Mouse (Mus musculus): Measurements from ENCODE around the gene Nup188. TPM values are rescaled to one million over a fixed set of nuclear protein-coding genes. Genes with fewer than 3 reads are reported as not detected.

The Nup188 gene
- total RNA-seq (2021), result 10 to 100 TPM; 19.6 to 20.0 TPM

DNA sequence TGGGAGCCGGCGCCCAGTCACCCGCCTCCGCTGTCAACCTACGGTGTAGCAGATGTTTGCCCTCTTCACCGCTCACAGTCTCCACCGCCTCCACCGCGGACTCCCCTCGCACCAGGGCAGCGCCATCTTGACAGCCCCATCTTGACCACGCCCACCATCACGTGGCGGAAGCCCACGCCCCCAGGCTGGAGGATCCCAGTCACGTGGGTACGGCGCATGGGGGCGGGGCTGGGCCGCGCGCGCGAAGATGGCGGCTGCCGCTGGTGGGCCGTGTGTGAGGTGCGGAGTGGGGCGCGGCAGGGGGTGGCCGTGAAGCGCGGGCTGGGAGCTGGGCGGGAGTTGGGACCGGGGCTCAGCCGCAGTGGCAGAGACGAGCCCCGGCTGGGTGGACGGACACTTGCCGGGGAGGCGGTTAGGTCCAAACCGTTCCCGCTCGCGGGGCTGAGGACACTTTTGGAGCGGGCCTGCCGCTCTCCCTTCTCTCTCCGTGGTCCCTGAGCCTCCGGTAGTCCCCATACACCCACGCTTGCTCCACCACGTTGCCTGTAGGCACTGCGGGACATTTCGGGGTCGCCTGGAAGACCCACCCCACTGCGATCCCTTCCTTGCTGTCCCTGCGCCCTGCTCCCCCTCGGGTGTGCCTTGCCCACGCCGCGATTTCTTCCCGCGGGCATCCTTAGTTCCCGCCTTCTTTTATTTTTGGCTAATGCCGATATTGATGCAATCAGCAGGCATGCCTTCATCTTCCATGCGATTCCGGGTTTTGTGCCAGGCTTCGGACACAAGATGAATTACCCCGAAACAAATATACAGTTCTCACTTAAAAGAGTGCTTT is at the start of gene Nup188, which contains the start of gene Dolk:
TSS of gene Nup188 (plus strand) at position 206 of the 835 bp plus-strand sequence.
TSS of gene Dolk (minus strand) at position 143 of the 835 bp plus-strand sequence.
- DNase-seq (ENCODE audit: low spot score), result peak; percentile 91
- intact Hi-C loops (cut with DNase I), result no loop called here

GRCm38 (mm10) chr2:30236426-30237198 is 49.6 kb upstream of the Nup188 start:
- intact Hi-C loops (cut with DNase I), result loop anchor here (1.0 to 2.0 kb wide), 3 partner anchors 31 to 58 kb away; partner anchors contain the start of genes Kyat1 and Spout1
- no peak for DNase-seq (ENCODE audit: low spot score)

DNA sequence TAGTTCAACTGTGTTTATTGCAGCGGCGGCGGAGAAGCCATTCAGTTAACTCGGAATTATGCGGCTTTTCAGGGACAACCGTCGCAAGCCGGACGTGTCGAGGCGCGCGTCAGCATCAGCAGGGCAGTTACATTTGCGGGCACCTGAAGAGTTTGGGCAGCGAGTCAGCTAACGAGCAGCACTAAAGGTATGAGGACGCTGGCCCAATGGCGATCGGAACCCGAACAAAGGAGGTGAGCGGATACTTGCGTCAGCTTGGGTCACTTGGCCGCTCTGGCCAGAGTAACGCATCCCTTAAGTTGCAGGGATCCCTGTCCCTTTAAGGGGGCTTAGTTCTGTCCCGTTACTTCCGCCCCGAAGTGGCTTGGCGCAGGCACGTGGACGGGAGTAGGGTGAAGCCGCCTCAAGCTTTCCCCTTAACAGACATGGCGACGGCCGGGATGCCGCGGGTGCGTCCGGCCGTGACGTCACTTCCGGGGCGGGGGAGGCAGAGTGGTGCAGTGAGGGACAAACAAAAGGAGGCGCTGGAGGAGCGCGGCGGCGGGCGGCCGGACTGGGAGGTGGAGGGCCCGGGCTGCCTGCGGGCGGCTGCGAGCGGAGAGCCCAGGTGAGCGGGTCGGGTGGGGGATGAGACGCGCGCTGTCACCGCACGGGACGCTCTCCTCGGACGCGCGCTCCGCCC is 48.9 kb upstream of the Nup188 start, which contains the start of gene Lrrc8a:
TSS of gene Lrrc8a (plus strand) at position 517 of the 682 bp plus-strand sequence.
- intact Hi-C loops (cut with DNase I), result loop anchor here (1.0 to 2.0 kb wide), 3 partner anchors 32 to 59 kb away; partner anchors contain the start of genes Kyat1 and Spout1
- DNase-seq (ENCODE audit: low spot score), result peak; percentile 100

DNA sequence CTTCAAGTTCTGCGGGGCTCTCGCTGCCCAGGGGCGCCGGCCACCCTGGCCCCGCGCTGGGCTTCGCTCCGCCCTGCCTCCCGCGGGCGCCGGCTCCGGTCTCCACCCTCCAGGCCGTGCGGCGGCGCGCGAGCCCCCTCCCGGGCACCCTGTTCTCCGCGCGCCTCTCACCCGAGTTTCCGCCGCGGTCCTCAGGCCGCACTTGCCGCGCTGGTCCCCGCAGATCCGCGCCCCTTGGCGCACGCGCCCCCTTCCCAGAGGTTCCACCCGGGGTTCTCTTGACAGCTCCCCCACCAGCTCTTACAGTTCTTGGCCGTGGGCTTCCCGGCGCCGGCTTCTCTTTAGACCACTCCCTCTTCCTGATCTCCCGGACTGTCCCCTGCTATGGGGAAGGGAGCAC is 48.3 kb upstream of the Nup188 start:
- intact Hi-C loops (cut with DNase I), result loop anchor here (1.0 to 2.0 kb wide), 3 partner anchors 32 to 59 kb away; partner anchors contain the start of genes Kyat1 and Spout1
- DNase-seq (ENCODE audit: low spot score), result no peak

DNA sequence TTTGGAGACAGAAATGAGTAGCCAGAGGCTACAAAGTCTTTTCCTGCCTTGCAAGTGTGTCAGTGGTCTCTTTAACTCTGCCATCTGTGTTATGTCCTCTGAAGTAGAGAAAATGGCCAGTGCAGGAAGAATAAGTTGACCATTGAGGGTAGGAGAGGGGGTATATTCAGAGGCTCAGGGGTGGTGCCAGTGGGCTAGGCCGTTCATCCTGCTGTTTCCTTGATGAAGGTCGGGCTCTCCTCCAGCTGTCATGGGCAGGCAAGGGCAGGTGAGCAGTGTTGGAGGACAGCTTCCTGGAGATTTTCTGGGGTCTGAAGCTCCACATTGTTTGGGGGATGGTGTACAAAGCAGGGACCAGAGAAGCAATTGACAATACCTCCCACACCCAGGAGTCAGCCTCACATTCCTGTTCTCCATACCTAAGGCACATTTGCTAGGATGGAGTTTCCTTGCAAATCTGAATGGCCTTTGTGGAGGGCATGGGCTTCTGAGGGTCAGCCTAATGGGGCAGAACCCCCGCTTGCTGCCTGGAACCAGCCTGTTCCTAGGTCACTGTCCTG is 47.2 kb upstream of the Nup188 start:
- DNase-seq (ENCODE audit: low spot score), result no peak
- intact Hi-C loops (cut with DNase I), result no loop called here

DNA sequence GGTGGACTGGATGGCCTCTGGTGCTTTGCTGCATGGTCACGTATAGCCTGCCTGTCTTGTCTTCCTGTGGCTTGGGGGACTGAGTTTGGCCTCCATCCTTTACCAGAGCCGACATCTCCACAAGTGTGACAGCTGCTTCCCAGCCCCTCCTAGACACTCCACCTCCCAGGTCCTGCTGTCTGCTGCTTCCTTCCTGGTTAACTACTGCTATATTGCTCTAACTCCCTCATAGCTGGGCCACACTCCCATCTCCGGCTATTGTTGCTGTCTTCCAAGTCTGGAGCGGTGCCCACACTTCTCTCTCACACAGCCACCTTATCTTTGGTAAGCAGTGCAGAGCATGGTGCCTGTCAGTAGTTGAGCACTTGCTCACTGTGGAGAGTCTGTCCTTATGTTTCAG is 46.4 kb upstream of the Nup188 start:
- peak; percentile 71 for DNase-seq (ENCODE audit: low spot score)
- intact Hi-C loops (cut with DNase I), result no loop called here

DNA sequence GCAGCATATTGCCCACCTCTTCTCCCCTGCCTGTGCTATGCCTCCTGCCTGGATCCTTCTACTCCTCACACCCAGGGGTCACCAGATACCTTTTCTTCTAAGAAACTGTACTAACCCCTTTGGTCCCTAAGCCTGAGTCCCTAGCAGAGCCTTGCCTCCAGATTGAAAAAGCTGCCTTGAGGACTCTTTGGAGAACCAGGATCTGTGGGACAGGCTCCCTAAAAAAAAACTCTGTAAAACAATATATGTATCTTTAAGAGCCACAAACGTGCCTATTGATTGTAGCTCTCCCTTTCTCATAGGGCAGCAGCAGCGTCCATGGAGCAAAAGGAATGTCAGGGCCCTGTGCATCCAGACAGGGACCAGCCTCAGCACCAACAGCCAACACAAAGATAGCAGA is 45.9 kb upstream of the Nup188 start, which contains the start of gene Gm28035:
TSS of gene Gm28035 (plus strand) at position 301 of the 400 bp plus-strand sequence.
- no peak for DNase-seq (ENCODE audit: low spot score)
- intact Hi-C loops (cut with DNase I), result no loop called here

DNA sequence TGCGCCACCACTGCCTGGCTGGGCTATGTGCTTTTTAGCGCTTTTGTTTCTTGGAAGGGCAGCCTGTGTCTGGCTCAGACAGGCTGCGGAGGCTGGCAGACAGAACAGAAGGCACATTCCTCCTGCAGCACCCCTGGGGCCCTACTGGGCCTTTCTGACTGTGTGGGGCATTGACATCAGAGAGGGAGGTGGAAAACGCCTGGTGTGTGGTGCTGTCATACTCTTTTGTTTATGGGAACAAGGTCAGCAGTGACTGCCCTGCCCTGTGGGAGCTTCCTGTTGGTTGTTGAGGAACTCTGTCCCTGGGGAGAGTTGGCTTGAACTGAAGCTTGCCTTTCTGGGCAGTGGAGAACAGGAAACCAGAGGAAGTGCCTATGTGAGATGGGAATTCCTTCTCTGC is 43.7 kb upstream of the Nup188 start:
- intact Hi-C loops (cut with DNase I), result loop anchor here (1.0 kb wide), 1 partner anchor 21 kb away; no protein-coding TSS in a partner anchor

GRCm38 (mm10) chr2:30243391-30243790 is 42.8 kb upstream of the Nup188 start:
- DNase-seq (ENCODE audit: low spot score), result no peak
- intact Hi-C loops (cut with DNase I), result no loop called here

More for the DNA sequence above, 43.7 kb upstream of the Nup188 start:
- DNase-seq (ENCODE audit: low spot score), result peak; percentile 83

- DNase-seq (ENCODE audit: low spot score), result no peak
- intact Hi-C loops (cut with DNase I), result loop anchor here (2.0 kb wide), 1 partner anchor 14 kb away; no protein-coding TSS in a partner anchor
Observed at GRCm38 (mm10) chr2:30244595-30245178, 41.5 kb upstream of the Nup188 start.

DNA sequence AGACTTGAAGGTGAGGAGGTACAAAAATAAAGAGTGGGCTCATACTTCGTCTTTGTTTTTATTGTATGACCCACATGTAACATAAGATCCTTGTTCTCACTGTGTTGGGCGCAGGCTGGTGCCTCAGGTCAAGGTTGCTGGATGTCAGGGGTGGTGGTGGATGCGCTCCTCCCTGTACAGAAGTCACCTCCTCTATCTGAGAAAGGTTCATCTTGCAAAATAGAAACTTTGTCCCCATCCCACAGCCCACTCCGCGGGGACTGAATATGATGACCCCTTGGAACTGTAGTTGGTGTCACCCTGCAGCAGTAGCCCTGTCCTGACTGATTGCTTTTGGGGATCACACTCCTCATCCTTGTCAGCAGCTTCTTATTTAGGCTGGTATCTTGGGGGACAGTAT is 39.2 kb upstream of the Nup188 start:
- intact Hi-C loops (cut with DNase I), result no loop called here
- no peak for DNase-seq (ENCODE audit: low spot score)

DNA sequence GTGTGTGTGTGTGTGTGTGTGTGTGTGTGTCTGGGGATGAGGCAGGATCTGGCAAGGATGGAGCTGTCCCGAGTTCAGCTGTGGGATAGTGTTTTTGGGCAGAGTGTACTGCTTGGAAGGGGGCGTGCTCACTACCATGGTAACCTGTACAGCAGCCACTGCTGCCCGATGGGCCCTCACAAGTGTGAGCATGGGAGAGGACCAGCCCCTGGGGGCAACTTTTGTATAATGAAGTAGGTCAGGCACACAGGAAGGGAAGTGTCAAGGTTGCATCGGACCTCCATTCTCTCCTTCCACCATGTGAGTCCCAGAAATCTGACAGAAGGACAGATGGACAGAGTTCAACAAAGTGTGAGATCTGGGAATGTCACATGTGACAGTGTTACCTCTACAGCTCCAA is 38.5 kb upstream of the Nup188 start:
- intact Hi-C loops (cut with DNase I), result no loop called here
- DNase-seq (ENCODE audit: low spot score), result no peak

DNA sequence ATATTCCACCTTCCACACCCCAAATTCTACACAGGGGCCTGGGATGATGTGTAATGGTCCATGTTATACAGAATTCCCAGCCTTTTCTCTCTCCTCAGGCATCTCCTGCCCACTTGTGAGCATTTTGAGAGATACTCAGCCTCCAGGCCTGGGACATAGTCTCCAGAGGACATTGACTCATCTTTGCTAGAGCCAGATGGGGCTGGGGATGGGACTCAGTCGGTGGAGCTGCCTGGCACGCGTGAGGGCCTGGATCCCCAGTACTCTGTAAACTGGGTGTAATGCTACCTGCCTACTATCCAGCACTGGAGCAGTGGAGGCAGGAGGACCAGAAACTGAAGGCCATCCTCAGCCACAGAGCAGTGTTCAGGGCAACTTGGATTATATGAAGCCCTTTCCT is 37.0 kb upstream of the Nup188 start:
- no peak for DNase-seq (ENCODE audit: low spot score)
- intact Hi-C loops (cut with DNase I), result no loop called here

DNA sequence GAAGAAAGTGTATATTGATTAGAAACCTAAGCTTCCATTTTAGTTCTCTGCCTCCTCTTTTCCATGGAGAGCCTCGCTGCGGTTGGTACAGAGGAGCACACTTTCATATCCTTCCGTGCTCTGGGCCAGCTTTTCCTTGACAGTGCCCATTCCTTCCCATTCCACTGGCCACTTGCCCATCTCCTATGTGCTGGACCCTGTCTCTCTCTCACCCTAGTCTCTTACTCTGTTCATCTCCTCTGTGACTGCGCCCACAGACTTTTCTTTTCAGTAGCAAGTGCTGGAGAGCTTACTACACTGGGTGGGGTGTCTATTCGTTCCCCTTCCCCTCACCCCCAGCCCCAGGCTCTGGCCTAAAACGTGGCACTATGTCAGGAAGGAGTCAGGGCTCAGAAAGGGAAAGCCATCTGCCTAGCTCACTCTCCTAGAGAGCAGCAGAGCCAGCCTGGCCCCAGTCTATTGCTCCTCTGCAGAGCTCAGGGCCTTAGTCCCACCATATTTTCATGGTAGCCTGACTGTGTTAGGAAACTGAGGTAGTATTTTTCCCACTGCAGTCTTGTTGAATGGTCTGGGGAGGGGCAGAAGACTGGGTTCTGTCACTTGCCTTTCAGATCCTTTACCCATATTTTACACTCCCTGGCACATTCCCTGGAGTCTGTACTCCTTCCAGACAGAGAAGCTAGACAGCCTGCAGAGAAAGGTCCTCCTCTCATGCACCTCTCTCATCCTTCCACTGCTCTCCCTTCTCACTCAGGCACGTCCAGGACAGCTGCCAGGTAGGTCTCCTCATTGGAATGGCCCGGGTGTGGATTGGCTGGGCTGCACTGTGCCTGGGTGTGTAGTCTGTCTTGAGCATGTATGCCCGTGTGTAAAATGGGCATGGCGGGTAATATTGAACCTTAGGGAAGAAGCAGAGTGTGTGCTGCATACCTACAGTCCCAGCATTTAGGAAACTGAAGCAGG is 35.8 kb upstream of the Nup188 start:
- no peak for DNase-seq (ENCODE audit: low spot score)
- intact Hi-C loops (cut with DNase I), result no loop called here

GRCm38 (mm10) chr2:30251417-30252104 is 34.6 kb upstream of the Nup188 start:
- no peak for DNase-seq (ENCODE audit: low spot score)
- intact Hi-C loops (cut with DNase I), result no loop called here

- intact Hi-C loops (cut with DNase I), result no loop called here
- no peak for DNase-seq (ENCODE audit: low spot score)
Observed at GRCm38 (mm10) chr2:30252521-30252920, 33.7 kb upstream of the Nup188 start.

- intact Hi-C loops (cut with DNase I), result no loop called here
Observed at GRCm38 (mm10) chr2:30253809-30254208, 32.4 kb upstream of the Nup188 start.

More at GRCm38 (mm10) chr2:30253809-30254208, 32.4 kb upstream of the Nup188 start:
- DNase-seq (ENCODE audit: low spot score), result no peak
